Mouse (Mus musculus): Measurements from ENCODE around the gene Tma7. TPM values are rescaled to one million over a fixed set of nuclear protein-coding genes. Genes with fewer than 3 reads are reported as not detected.

Tma7 gene
- polyA plus RNA-seq, 1 experiment from 2014 or later = 812 TPM

- H3K4me1 ChIP-seq = no peaks in the 10 kb centered on the region
- H3K27ac ChIP-seq (replicated peaks) = no peak overlapping the region
- no peaks in the 10 kb centered on the region for H3K27me3 ChIP-seq (replicated peaks; ENCODE audit: low read depth, poor library complexity, severe bottlenecking)
- H3K4me3 ChIP-seq = no peak overlapping the region
- H3K9me3 ChIP-seq = no peaks in the 10 kb centered on the region
- DNase-seq (ENCODE audit: low spot score) = no peak
- WGBS = 87% methylated on average over 7 of the region's 7 CpGs
- H3K36me3 ChIP-seq (replicated peaks) = peaks cover 100% of the 10 kb centered on the region
Observed at GRCm38 (mm10) chr9:109114871-109115270, 32.5 kb upstream of the Tma7 start.

DNA sequence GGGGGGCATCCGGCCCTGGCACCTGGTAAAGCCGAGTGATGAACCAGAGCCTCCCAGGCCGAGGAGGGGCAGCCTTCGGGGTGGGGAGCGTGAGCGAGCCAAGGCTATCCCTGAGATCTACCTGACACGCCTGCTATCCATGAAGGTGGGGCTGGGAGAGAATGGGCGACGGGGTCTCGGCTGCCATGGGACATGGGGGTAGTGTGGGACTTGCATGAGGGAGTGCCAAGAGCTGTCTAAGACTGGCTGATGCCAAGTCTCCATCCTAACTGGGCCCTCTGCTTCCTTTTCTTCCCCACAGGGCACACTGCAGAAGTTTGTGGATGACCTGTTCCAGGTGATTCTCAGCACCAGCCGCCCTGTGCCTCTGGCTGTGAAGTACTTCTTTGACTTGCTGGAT is 31.9 kb upstream of the Tma7 start:
- 95% methylated on average over 11 of the region's 11 CpGs for WGBS
- no peaks in the 10 kb centered on the region for H3K27me3 ChIP-seq (replicated peaks; ENCODE audit: low read depth, poor library complexity, severe bottlenecking)
- H3K4me1 ChIP-seq = no peaks in the 10 kb centered on the region
- DNase-seq (ENCODE audit: low spot score) = no peak
- no peak overlapping the region for H3K27ac ChIP-seq (replicated peaks)
- no peak overlapping the region for H3K4me3 ChIP-seq
- peaks cover 100% of the 10 kb centered on the region for H3K36me3 ChIP-seq (replicated peaks)
- H3K9me3 ChIP-seq = no peaks in the 10 kb centered on the region

GRCm38 (mm10) chr9:109113331-109113730 is 30.9 kb upstream of the Tma7 start:
- Histone ChIP-seq H3K9me3 (no peaks in the 10 kb centered on the region), H3K27me3 (replicated peaks; ENCODE audit: low read depth, poor library complexity, severe bottlenecking) (no peaks in the 10 kb centered on the region), H3K4me3 (no peak overlapping the region), H3K4me1 (no peaks in the 10 kb centered on the region), H3K36me3 (replicated peaks) (peaks cover 100% of the 10 kb centered on the region), H3K27ac (replicated peaks) (no peak overlapping the region)
- DNase-seq (ENCODE audit: low spot score) = no peak
- WGBS = 89% methylated on average over 8 of the region's 8 CpGs

GRCm38 (mm10) chr9:109111591-109111990 is 29.2 kb upstream of the Tma7 start:
- Histone ChIP-seq H3K36me3 (replicated peaks) (peaks cover 100% of the 10 kb centered on the region), H3K27me3 (replicated peaks; ENCODE audit: low read depth, poor library complexity, severe bottlenecking) (no peaks in the 10 kb centered on the region), H3K9me3 (no peaks in the 10 kb centered on the region), H3K4me3 (no peak overlapping the region), H3K4me1 (no peaks in the 10 kb centered on the region), H3K27ac (replicated peaks) (no peak overlapping the region)
- DNase-seq (ENCODE audit: low spot score) = no peak
- 93% methylated on average over 9 of the region's 9 CpGs for WGBS

- WGBS = 84% methylated on average over 4 of the region's 4 CpGs
Observed at GRCm38 (mm10) chr9:109111101-109111500, 28.7 kb upstream of the Tma7 start.

GRCm38 (mm10) chr9:109110240-109110639 is 27.9 kb upstream of the Tma7 start:
- DNase-seq (ENCODE audit: low spot score) = no peak
- peaks cover 100% of the 10 kb centered on the region for H3K36me3 ChIP-seq (replicated peaks)
- H3K4me1 ChIP-seq = no peaks in the 10 kb centered on the region
- no peak overlapping the region for H3K27ac ChIP-seq (replicated peaks)
- no peaks in the 10 kb centered on the region for H3K27me3 ChIP-seq (replicated peaks; ENCODE audit: low read depth, poor library complexity, severe bottlenecking)
- no peak overlapping the region for H3K4me3 ChIP-seq
- 93% methylated on average over 11 of the region's 11 CpGs for WGBS
- H3K9me3 ChIP-seq = no peaks in the 10 kb centered on the region

More at GRCm38 (mm10) chr9:109111101-109111500, 28.7 kb upstream of the Tma7 start:
- no peaks in the 10 kb centered on the region for H3K9me3 ChIP-seq
- H3K4me1 ChIP-seq = no peaks in the 10 kb centered on the region
- H3K36me3 ChIP-seq (replicated peaks) = peaks cover 100% of the 10 kb centered on the region
- H3K27me3 ChIP-seq (replicated peaks; ENCODE audit: low read depth, poor library complexity, severe bottlenecking) = no peaks in the 10 kb centered on the region
- DNase-seq (ENCODE audit: low spot score) = no peak
- no peak overlapping the region for H3K4me3 ChIP-seq
- no peak overlapping the region for H3K27ac ChIP-seq (replicated peaks)

DNA sequence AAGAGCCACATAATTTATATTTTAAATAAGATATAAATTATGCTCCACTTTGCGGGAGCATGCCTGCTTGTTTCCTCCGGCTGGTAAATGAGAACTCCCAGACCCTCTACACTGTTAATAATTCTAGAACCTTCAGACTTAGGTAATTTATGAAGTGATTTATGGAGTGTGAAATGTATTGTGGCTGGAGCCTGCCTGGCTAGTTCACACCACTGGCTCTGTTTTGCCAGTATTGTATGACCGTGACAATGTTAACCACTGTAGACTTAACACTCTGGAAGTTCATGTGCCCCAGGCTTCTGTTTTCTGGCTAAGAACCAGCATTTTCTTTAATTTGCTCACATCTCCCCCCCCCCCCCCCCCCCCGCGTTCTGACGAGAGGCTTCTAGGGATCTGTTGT is 25.0 kb upstream of the Tma7 start:
- Histone ChIP-seq H3K36me3 (replicated peaks) (peaks cover 100% of the 10 kb centered on the region), H3K4me1 (peaks cover 4% of the 10 kb centered on the region), H3K27me3 (replicated peaks; ENCODE audit: low read depth, poor library complexity, severe bottlenecking) (no peaks in the 10 kb centered on the region), H3K4me3 (no peak overlapping the region), H3K27ac (replicated peaks) (no peak overlapping the region), H3K9me3 (no peaks in the 10 kb centered on the region)
- DNase-seq (ENCODE audit: low spot score) = no peak
- WGBS = 87% methylated on average over 5 of the region's 6 CpGs

- Histone ChIP-seq H3K27ac (replicated peaks) (no peak overlapping the region), H3K4me3 (no peak overlapping the region), H3K27me3 (replicated peaks; ENCODE audit: low read depth, poor library complexity, severe bottlenecking) (no peaks in the 10 kb centered on the region), H3K4me1 (peaks cover 4% of the 10 kb centered on the region), H3K36me3 (replicated peaks) (peaks cover 100% of the 10 kb centered on the region), H3K9me3 (no peaks in the 10 kb centered on the region)
- no peak for DNase-seq (ENCODE audit: low spot score)
- 93% methylated on average over 12 of the region's 12 CpGs for WGBS
Observed at GRCm38 (mm10) chr9:109105648-109106047, 23.3 kb upstream of the Tma7 start.

DNA sequence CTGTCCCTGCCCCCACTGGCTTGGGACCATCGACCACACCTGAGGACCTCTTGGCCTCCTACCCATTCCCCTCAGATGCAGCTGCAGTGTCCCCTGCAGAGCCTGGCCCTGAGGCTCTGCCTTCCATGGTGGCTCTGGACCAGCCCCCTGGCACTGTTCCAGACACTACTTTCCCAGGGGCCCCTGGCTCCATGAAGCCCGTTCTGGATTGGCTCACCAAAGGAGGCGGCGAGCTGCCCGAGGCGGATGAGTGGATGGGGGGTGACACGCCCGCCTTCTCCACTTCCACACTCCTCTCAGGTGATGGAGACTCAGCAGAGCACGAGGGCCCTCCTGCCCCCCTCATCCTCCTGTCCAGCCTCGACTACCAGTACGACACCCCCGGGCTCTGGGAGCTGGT is 22.6 kb upstream of the Tma7 start:
- H3K9me3 ChIP-seq = no peaks in the 10 kb centered on the region
- H3K4me3 ChIP-seq = no peak overlapping the region
- H3K27ac ChIP-seq (replicated peaks) = no peak overlapping the region
- H3K4me1 ChIP-seq = peaks cover 4% of the 10 kb centered on the region
- peaks cover 100% of the 10 kb centered on the region for H3K36me3 ChIP-seq (replicated peaks)
- DNase-seq (ENCODE audit: low spot score) = no peak
- 93% methylated on average over 12 of the region's 12 CpGs for WGBS
- H3K27me3 ChIP-seq (replicated peaks; ENCODE audit: low read depth, poor library complexity, severe bottlenecking) = no peaks in the 10 kb centered on the region

- no peaks in the 10 kb centered on the region for H3K27me3 ChIP-seq (replicated peaks; ENCODE audit: low read depth, poor library complexity, severe bottlenecking)
- no peak overlapping the region for H3K4me3 ChIP-seq
- H3K27ac ChIP-seq (replicated peaks) = no peak overlapping the region
- peaks cover 9% of the 10 kb centered on the region for H3K4me1 ChIP-seq
- peaks cover 100% of the 10 kb centered on the region for H3K36me3 ChIP-seq (replicated peaks)
- H3K9me3 ChIP-seq = no peaks in the 10 kb centered on the region
- DNase-seq (ENCODE audit: low spot score) = no peak
- 90% methylated on average over 9 of the region's 9 CpGs for WGBS
Observed at GRCm38 (mm10) chr9:109104083-109104482, 21.7 kb upstream of the Tma7 start.

- H3K36me3 ChIP-seq (replicated peaks) = peaks cover 97% of the 10 kb centered on the region
- H3K4me1 ChIP-seq = peaks cover 17% of the 10 kb centered on the region
- 86% methylated on average over 7 of the region's 7 CpGs for WGBS
- H3K27me3 ChIP-seq (replicated peaks; ENCODE audit: low read depth, poor library complexity, severe bottlenecking) = no peaks in the 10 kb centered on the region
- H3K27ac ChIP-seq (replicated peaks) = no peak overlapping the region
- no peaks in the 10 kb centered on the region for H3K9me3 ChIP-seq
- H3K4me3 ChIP-seq = no peak overlapping the region
- DNase-seq (ENCODE audit: low spot score) = no peak
Observed at GRCm38 (mm10) chr9:109103250-109103649, 20.9 kb upstream of the Tma7 start.

GRCm38 (mm10) chr9:109102541-109102940 is 20.2 kb upstream of the Tma7 start:
- peaks cover 90% of the 10 kb centered on the region for H3K36me3 ChIP-seq (replicated peaks)
- no peak for DNase-seq (ENCODE audit: low spot score)

DNA sequence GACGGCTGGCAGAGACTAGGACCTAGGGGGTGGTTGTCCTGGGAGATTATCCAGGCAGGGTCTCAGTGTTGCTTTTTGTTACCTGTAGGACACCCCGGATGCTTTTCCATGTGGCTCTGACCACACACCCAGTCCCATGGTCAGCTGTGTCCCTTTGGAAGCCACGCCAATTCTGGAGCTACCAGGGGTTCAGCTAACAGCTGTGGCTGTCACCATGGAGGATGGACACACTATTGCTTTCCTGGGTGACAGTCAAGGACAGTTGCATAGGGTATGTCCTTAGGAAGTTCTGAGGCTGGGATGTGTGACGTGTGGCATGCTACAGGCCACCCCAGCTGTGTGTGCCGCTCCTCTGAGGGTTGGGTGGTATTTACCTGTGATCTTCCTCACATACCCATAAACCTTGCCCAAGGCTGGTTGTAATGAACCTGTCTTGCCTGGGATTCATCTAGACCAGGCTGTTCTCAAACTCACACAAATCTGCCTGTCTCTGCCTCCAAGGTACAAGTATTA is 19.6 kb upstream of the Tma7 start:
- no peak for DNase-seq (ENCODE audit: low spot score)
- H3K27me3 ChIP-seq (replicated peaks; ENCODE audit: low read depth, poor library complexity, severe bottlenecking) = no peaks in the 10 kb centered on the region
- H3K36me3 ChIP-seq (replicated peaks) = peaks cover 84% of the 10 kb centered on the region
- no peaks in the 10 kb centered on the region for H3K9me3 ChIP-seq
- H3K4me1 ChIP-seq = peaks cover 30% of the 10 kb centered on the region
- H3K4me3 ChIP-seq = no peak overlapping the region
- no peak overlapping the region for H3K27ac ChIP-seq (replicated peaks)
- 88% methylated on average over 5 of the region's 5 CpGs for WGBS

More at GRCm38 (mm10) chr9:109102541-109102940, 20.2 kb upstream of the Tma7 start:
- H3K9me3 ChIP-seq = no peaks in the 10 kb centered on the region
- H3K27me3 ChIP-seq (replicated peaks; ENCODE audit: low read depth, poor library complexity, severe bottlenecking) = no peaks in the 10 kb centered on the region
- peaks cover 24% of the 10 kb centered on the region for H3K4me1 ChIP-seq
- H3K27ac ChIP-seq (replicated peaks) = no peak overlapping the region
- H3K4me3 ChIP-seq = no peak overlapping the region
- 94% methylated on average over 3 of the region's 3 CpGs for WGBS

All from embryonic facial prominence, embryonic 10.5 days (tissue).